Mouse (Mus musculus): ENCODE measurements around the gene Gpr39. TPM values are rescaled to one million over a fixed set of nuclear protein-coding genes. Genes with fewer than 3 reads are reported as not detected.
A peak's percentile ranks its signal among the peaks of the same experiment; 100 is the strongest.

Gpr39 gene
- polyA plus RNA-seq, 1 experiment from 2014 or later = 0.30 TPM

- peak; percentile 17 for DNase-seq (ENCODE audit: low spot score)
Measured at GRCm38 (mm10) chr1:125789804-125790203, 113.0 kb downstream of the Gpr39 start.

GRCm38 (mm10) chr1:125800506-125800905 is 123.7 kb downstream of the Gpr39 start:
- no peak for DNase-seq (ENCODE audit: low spot score)

GRCm38 (mm10) chr1:125808426-125808825 is 131.6 kb downstream of the Gpr39 start:
- DNase-seq (ENCODE audit: low spot score) = peak; percentile 10

GRCm38 (mm10) chr1:125813141-125813782 is 136.5 kb downstream of the Gpr39 start:
- no peak for DNase-seq (ENCODE audit: low spot score)

- DNase-seq (ENCODE audit: low spot score) = no peak
Measured at GRCm38 (mm10) chr1:125821101-125821500, 144.3 kb downstream of the Gpr39 start.

GRCm38 (mm10) chr1:125823611-125824010 is 146.8 kb downstream of the Gpr39 start:
- no peak for DNase-seq (ENCODE audit: low spot score)

- no peak for DNase-seq (ENCODE audit: low spot score)
Measured at GRCm38 (mm10) chr1:125837507-125837906, 160.7 kb downstream of the Gpr39 start.

- DNase-seq (ENCODE audit: low spot score) = peak; percentile 48
Measured at GRCm38 (mm10) chr1:125839746-125840392, 163.1 kb downstream of the Gpr39 start.

GRCm38 (mm10) chr1:125854646-125855045 is 177.9 kb downstream of the Gpr39 start:
- DNase-seq (ENCODE audit: low spot score) = no peak

GRCm38 (mm10) chr1:125858631-125859030 is 181.8 kb downstream of the Gpr39 start:
- no peak for DNase-seq (ENCODE audit: low spot score)

GRCm38 (mm10) chr1:125870056-125870455 is 193.3 kb downstream of the Gpr39 start:
- DNase-seq (ENCODE audit: low spot score) = no peak

- DNase-seq (ENCODE audit: low spot score) = no peak
Measured at GRCm38 (mm10) chr1:125893158-125893557, 216.4 kb downstream of the Gpr39 start.

- DNase-seq (ENCODE audit: low spot score) = no peak
Measured at GRCm38 (mm10) chr1:125910211-125910870, 233.5 kb downstream of the Gpr39 start.

GRCm38 (mm10) chr1:125910871-125911265 is 234.1 kb downstream of the Gpr39 start:
- DNase-seq (ENCODE audit: low spot score) = no peak

- DNase-seq (ENCODE audit: low spot score) = no peak
Measured at GRCm38 (mm10) chr1:125911337-125911900, 234.6 kb downstream of the Gpr39 start.

- peak; percentile 17 for DNase-seq (ENCODE audit: low spot score)
Measured at GRCm38 (mm10) chr1:125911901-125912445, 235.2 kb downstream of the Gpr39 start.

GRCm38 (mm10) chr1:125912601-125913600 is 236.1 kb downstream of the Gpr39 start, which contains the start of gene Lypd1:
TSS of gene Lypd1 (minus strand) at chr1:125913101.
- DNase-seq (ENCODE audit: low spot score) = no peak

GRCm38 (mm10) chr1:125920696-125921095 is 243.9 kb downstream of the Gpr39 start:
- no peak for DNase-seq (ENCODE audit: low spot score)

GRCm38 (mm10) chr1:125923062-125923461 is 246.3 kb downstream of the Gpr39 start:
- no peak for DNase-seq (ENCODE audit: low spot score)

Data from thymus, postnatal 0 days (tissue).